Mouse (Mus musculus) spleen, adult 2 months (tissue): ENCODE data around the gene Zbed4.

Source experiments
- CTCF ChIP-seq: fragments of 200-500 bp; IDR thresholded peaks from 2 replicates; pipeline ENCODE4 v1.5.1; 2011; ENCODE audit warnings: mild to moderate bottlenecking, inconsistent platforms; ENCODE audit not compliant: insufficient read depth, insufficient read length, insufficient replicate concordance; ENCODE audit errors: extremely low read depth
- POLR2A ChIP-seq: fragments of 200-500 bp; IDR thresholded peaks from 2 replicates; pipeline ENCODE4 v1.6.1; 2011; ENCODE audit warnings: low read depth, low read length, inconsistent platforms

DNA sequence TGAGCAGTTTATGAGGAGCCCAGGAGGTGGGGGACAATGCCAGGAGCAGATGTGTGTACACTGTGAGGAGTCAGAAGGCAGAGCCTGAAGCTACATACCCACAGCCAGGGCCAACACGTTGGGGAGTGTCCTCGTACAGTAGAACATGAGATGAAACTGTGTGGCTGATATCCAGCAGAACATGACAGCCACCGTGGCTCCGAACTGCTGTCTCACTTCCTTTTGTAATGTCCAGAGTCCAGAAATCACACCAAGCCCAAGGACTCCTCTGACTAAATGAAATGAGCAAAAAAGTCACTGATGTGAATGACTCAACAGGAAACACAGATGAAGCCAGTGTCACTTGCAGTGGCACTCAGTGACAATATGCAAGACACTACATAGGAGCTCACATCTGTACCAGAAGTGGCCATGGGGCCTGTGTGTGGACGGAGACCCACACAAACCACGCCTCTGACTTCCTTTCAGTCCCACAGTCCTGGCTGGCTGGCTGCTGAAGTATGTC lies 63.8 kb downstream of the Zbed4 start:
- TF ChIP-seq CTCF (no peak), POLR2A (no peak)
